Mouse (Mus musculus) liver, embryonic 13.5 days (tissue): ENCODE results near the gene Pdk1. TPM values are rescaled to one million over a fixed set of nuclear protein-coding genes. Genes with fewer than 3 reads are reported as not detected.
A peak's percentile ranks its signal among the peaks of the same experiment; 100 is the strongest.

Source experiments
- ATAC-seq: fragments of 200-750 bp; cut with Nextera tagmentation; 2 replicates; pipeline ENCODE4 v1.8.0; 2017; ENCODE audit warnings: low read depth, mild to moderate bottlenecking, moderate number of reproducible peaks, moderate library complexity
- DNase-seq: peaks from one replicate; pipeline ENCODE4 v3.0.0; 2022
- H3K27ac ChIP-seq: fragments of 300-500 bp; sonication (generic); 2 replicates; pipeline ENCODE4 v1.5.1; 2015; ENCODE audit warnings: moderate library complexity, mild to moderate bottlenecking, inconsistent platforms
- H3K27me3 ChIP-seq: fragments of 300-500 bp; sonication (generic); 2 replicates; pipeline ENCODE4 v1.6.1; 2015; ENCODE audit warnings: mild to moderate bottlenecking, inconsistent platforms
- H3K36me3 ChIP-seq: fragments of 300-500 bp; sonication (generic); 2 replicates; pipeline ENCODE4 v1.6.1; 2015; ENCODE audit warnings: mild to moderate bottlenecking, inconsistent platforms
- H3K4me1 ChIP-seq: fragments of 300-500 bp; sonication (generic); replicated peaks from 2 replicates; pipeline ENCODE4 v1.6.1; 2015; ENCODE audit warnings: inconsistent platforms
- H3K4me2 ChIP-seq: fragments of 300-500 bp; sonication (generic); 2 replicates; pipeline ENCODE4 v1.6.1; 2015; ENCODE audit warnings: inconsistent platforms, mild to moderate bottlenecking, moderate library complexity
- H3K4me3 ChIP-seq: fragments of 300-500 bp; sonication (generic); replicated peaks from 2 replicates; pipeline ENCODE4 v1.5.1; 2015; ENCODE audit warnings: mild to moderate bottlenecking, inconsistent platforms
- H3K9ac ChIP-seq: fragments of 300-500 bp; sonication (generic); 2 replicates; pipeline ENCODE4 v1.6.1; 2015; ENCODE audit warnings: mild to moderate bottlenecking, inconsistent platforms
- H3K9me3 ChIP-seq: fragments of 300-500 bp; sonication (generic); replicated peaks from 2 replicates; pipeline ENCODE4 v1.6.1; 2016; ENCODE audit warnings: inconsistent platforms
- WGBS: fragments of 180-500 bp; shearing (Covaris S2); methylation state at CpG from one replicate; pipeline ENCODE4 v1.1.7; 2015; ENCODE audit not compliant: insufficient replicate concordance; 5-methylcytosine and 5-hydroxymethylcytosine counted together
- polyA plus RNA-seq: library from polyadenylated mRNA; unstranded; fragments of >200 nt; fragmentation: Nextera tagmentation; extraction: Ambion mirVana; gene quantifications from 2 replicates; pipeline ENCODE4 v1.2.1, GENCODE M21; 2015

Gene Pdk1
- 44.6 and 47.7 TPM in 2 replicates for polyA plus RNA-seq

- peak within 1 kb of the TSS; percentile 98 for H3K4me2 ChIP-seq
Observed at GRCm38 (mm10) chr2:71872801-71873443, at the start of gene Pdk1. Pdk1 (plus strand) TSS chr2:71873224.

GRCm38 (mm10) chr2:71824146-71824545, 48.9 kb upstream of the Pdk1 start:
- Histone ChIP-seq H3K27me3 (no peaks in the 10 kb centered on the region), H3K9ac (no peak overlapping the region), H3K4me3 (no peak overlapping the region), H3K4me1 (no peaks in the 10 kb centered on the region), H3K36me3 (no peaks in the 10 kb centered on the region; the same call in 1 of the 2 replicates), H3K27ac (no peak overlapping the region), H3K9me3 (no peaks in the 10 kb centered on the region), H3K4me2 (no peak overlapping the region)
- 78% methylated on average over 13 of the region's 13 CpGs for WGBS
- ATAC-seq (no peak), DNase-seq (no peak)

More at GRCm38 (mm10) chr2:71872801-71873443, at the start of gene Pdk1:
- peak within 1 kb of the TSS; percentile 94 for H3K27ac ChIP-seq
- under 1% methylated on average over 54 of the region's 55 CpGs for WGBS
- peak within 1 kb of the TSS; percentile 95 for H3K9ac ChIP-seq
- DNase-seq (peak; percentile 100), ATAC-seq (peak; percentile 95)
- peaks cover 53% of the 10 kb centered on the region for H3K4me1 ChIP-seq
- peak within 1 kb of the TSS; percentile 88 for H3K4me3 ChIP-seq
- H3K9me3 ChIP-seq, result no peaks in the 10 kb centered on the region
- peaks cover 10% of the 10 kb centered on the region for H3K36me3 ChIP-seq
- no peaks in the 10 kb centered on the region for H3K27me3 ChIP-seq

GRCm38 (mm10) chr2:71827711-71828110, 45.3 kb upstream of the Pdk1 start:
- DNase-seq (no peak), ATAC-seq (no peak)
- Histone ChIP-seq H3K36me3 (no peaks in the 10 kb centered on the region; the same call in 1 of the 2 replicates), H3K27me3 (no peaks in the 10 kb centered on the region), H3K4me1 (no peaks in the 10 kb centered on the region), H3K4me2 (no peak overlapping the region), H3K27ac (no peak overlapping the region), H3K4me3 (no peak overlapping the region), H3K9me3 (no peaks in the 10 kb centered on the region), H3K9ac (no peak overlapping the region)
- 68% methylated on average over 13 of the region's 13 CpGs for WGBS

GRCm38 (mm10) chr2:71828928-71829327, 44.1 kb upstream of the Pdk1 start:
- ATAC-seq, result no peak
- DNase-seq, result no peak

GRCm38 (mm10) chr2:71833626-71834025, 39.4 kb upstream of the Pdk1 start:
- no peaks in the 10 kb centered on the region for H3K4me1 ChIP-seq
- DNase-seq, result no peak
- H3K4me2 ChIP-seq, result no peak overlapping the region
- no peak overlapping the region for H3K27ac ChIP-seq
- no peaks in the 10 kb centered on the region for H3K27me3 ChIP-seq
- WGBS, result 68% methylated on average over 6 of the region's 6 CpGs
- ATAC-seq, result no peak
- no peak overlapping the region for H3K9ac ChIP-seq
- no peak overlapping the region for H3K4me3 ChIP-seq
- no peaks in the 10 kb centered on the region for H3K9me3 ChIP-seq
- no peaks in the 10 kb centered on the region for H3K36me3 ChIP-seq

More at GRCm38 (mm10) chr2:71828928-71829327, 44.1 kb upstream of the Pdk1 start:
- no peaks in the 10 kb centered on the region for H3K36me3 ChIP-seq
- H3K4me3 ChIP-seq, result no peak overlapping the region
- no peak overlapping the region for H3K4me2 ChIP-seq
- H3K9ac ChIP-seq, result no peak overlapping the region
- no peaks in the 10 kb centered on the region for H3K4me1 ChIP-seq
- no peaks in the 10 kb centered on the region for H3K27me3 ChIP-seq
- H3K27ac ChIP-seq, result no peak overlapping the region
- WGBS, result 78% methylated on average over 11 of the region's 11 CpGs
- no peaks in the 10 kb centered on the region for H3K9me3 ChIP-seq

- no peaks in the 10 kb centered on the region for H3K4me1 ChIP-seq
- H3K36me3 ChIP-seq, result no peaks in the 10 kb centered on the region
- WGBS, result 70% methylated on average over 7 of the region's 7 CpGs
Observed at GRCm38 (mm10) chr2:71834371-71834770, 38.7 kb upstream of the Pdk1 start.

GRCm38 (mm10) chr2:71835556-71835955, 37.5 kb upstream of the Pdk1 start:
- Histone ChIP-seq H3K9ac (no peak overlapping the region), H3K4me2 (no peak overlapping the region), H3K27ac (no peak overlapping the region), H3K36me3 (no peaks in the 10 kb centered on the region), H3K27me3 (no peaks in the 10 kb centered on the region), H3K9me3 (no peaks in the 10 kb centered on the region), H3K4me3 (no peak overlapping the region), H3K4me1 (no peaks in the 10 kb centered on the region)
- no peak for ATAC-seq
- 77% methylated on average over 8 of the region's 8 CpGs for WGBS
- DNase-seq, result no peak

More at GRCm38 (mm10) chr2:71834371-71834770, 38.7 kb upstream of the Pdk1 start:
- H3K27me3 ChIP-seq, result no peaks in the 10 kb centered on the region
- H3K9me3 ChIP-seq, result no peaks in the 10 kb centered on the region
- no peak for DNase-seq
- no peak overlapping the region for H3K9ac ChIP-seq
- H3K4me2 ChIP-seq, result no peak overlapping the region
- H3K4me3 ChIP-seq, result no peak overlapping the region
- H3K27ac ChIP-seq, result no peak overlapping the region
- ATAC-seq, result no peak

- no peak overlapping the region for H3K4me2 ChIP-seq
- H3K36me3 ChIP-seq, result no peaks in the 10 kb centered on the region
- no peak overlapping the region for H3K4me3 ChIP-seq
- no peaks in the 10 kb centered on the region for H3K4me1 ChIP-seq
- H3K9me3 ChIP-seq, result no peaks in the 10 kb centered on the region
- WGBS, result 82% methylated on average over 4 of the region's 4 CpGs
- no peak overlapping the region for H3K27ac ChIP-seq
- DNase-seq (no peak), ATAC-seq (no peak)
- H3K27me3 ChIP-seq, result no peaks in the 10 kb centered on the region
- H3K9ac ChIP-seq, result no peak overlapping the region
Observed at GRCm38 (mm10) chr2:71836232-71836631, 36.8 kb upstream of the Pdk1 start.

GRCm38 (mm10) chr2:71837261-71837660, 35.8 kb upstream of the Pdk1 start:
- DNase-seq (no peak), ATAC-seq (no peak)
- no peak overlapping the region for H3K4me3 ChIP-seq
- no peaks in the 10 kb centered on the region for H3K9me3 ChIP-seq
- H3K9ac ChIP-seq, result no peak overlapping the region
- H3K4me2 ChIP-seq, result no peak overlapping the region
- H3K4me1 ChIP-seq, result no peaks in the 10 kb centered on the region
- no peaks in the 10 kb centered on the region for H3K27me3 ChIP-seq
- no peaks in the 10 kb centered on the region for H3K36me3 ChIP-seq
- WGBS, result 71% methylated on average over 4 of the region's 4 CpGs
- no peak overlapping the region for H3K27ac ChIP-seq

- no peak for ATAC-seq
Observed at GRCm38 (mm10) chr2:71837791-71838190, 35.2 kb upstream of the Pdk1 start.

GRCm38 (mm10) chr2:71843316-71843715, 29.7 kb upstream of the Pdk1 start:
- no peaks in the 10 kb centered on the region for H3K36me3 ChIP-seq
- H3K4me1 ChIP-seq, result no peaks in the 10 kb centered on the region
- no peak overlapping the region for H3K9ac ChIP-seq
- no peak overlapping the region for H3K27ac ChIP-seq
- no peaks in the 10 kb centered on the region for H3K27me3 ChIP-seq
- DNase-seq, result no peak
- ATAC-seq, result no peak
- H3K4me3 ChIP-seq, result no peak overlapping the region
- no peak overlapping the region for H3K4me2 ChIP-seq
- WGBS, result 59% methylated on average over 9 of the region's 9 CpGs
- H3K9me3 ChIP-seq, result no peaks in the 10 kb centered on the region

More at GRCm38 (mm10) chr2:71837791-71838190, 35.2 kb upstream of the Pdk1 start:
- Histone ChIP-seq H3K27me3 (no peaks in the 10 kb centered on the region), H3K4me2 (no peak overlapping the region), H3K4me3 (no peak overlapping the region), H3K9me3 (no peaks in the 10 kb centered on the region), H3K27ac (no peak overlapping the region), H3K9ac (no peak overlapping the region), H3K36me3 (no peaks in the 10 kb centered on the region), H3K4me1 (no peaks in the 10 kb centered on the region)
- no peak for DNase-seq
- 33% methylated on average over 6 of the region's 6 CpGs for WGBS

- 78% methylated on average over 6 of the region's 6 CpGs for WGBS
- Histone ChIP-seq H3K27ac (no peak overlapping the region), H3K4me3 (no peak overlapping the region), H3K36me3 (no peaks in the 10 kb centered on the region), H3K9ac (no peak overlapping the region), H3K27me3 (no peaks in the 10 kb centered on the region), H3K4me2 (no peak overlapping the region), H3K4me1 (no peaks in the 10 kb centered on the region), H3K9me3 (no peaks in the 10 kb centered on the region)
- ATAC-seq (no peak), DNase-seq (no peak)
Observed at GRCm38 (mm10) chr2:71844906-71845305, 28.1 kb upstream of the Pdk1 start.
